Mouse (Mus musculus) bone marrow macrophage, adult 2 months (primary cell): Measurements from ENCODE around the gene Gm8906. TPM values are rescaled to one million over a fixed set of nuclear protein-coding genes. Genes with fewer than 3 reads are reported as not detected.
"Not testable (repeated sequence)": the region's sequence is repeated elsewhere in the genome, so short reads cannot be mapped to it uniquely, and the experiment has no call there.

Experiments used
- H3K27ac ChIP-seq: 2 replicates; pipeline ENCODE4 v1.5.1; 2012; ENCODE audit warnings: low read depth, low read length; ENCODE audit not compliant: insufficient read depth
- H3K4me1 ChIP-seq: 2 replicates; pipeline ENCODE4 v1.6.1; 2012; ENCODE audit warnings: low read length; ENCODE audit not compliant: control insufficient read depth, insufficient read depth
- H3K4me3 ChIP-seq: 2 replicates; pipeline ENCODE4 v1.5.1; 2012; ENCODE audit warnings: mild to moderate bottlenecking, low read length, moderate library complexity; ENCODE audit not compliant: insufficient read depth
- polyA plus RNA-seq: library from polyadenylated mRNA; stranded (reverse); fragments of >200 nt; gene quantifications from 2 replicates; pipeline ENCODE4 v1.2.4, GENCODE M21; 2012; ENCODE audit not compliant: missing spikeins, insufficient read depth, insufficient read length

The Gm8906 gene
- polyA plus RNA-seq = not detected in 2 replicates

DNA sequence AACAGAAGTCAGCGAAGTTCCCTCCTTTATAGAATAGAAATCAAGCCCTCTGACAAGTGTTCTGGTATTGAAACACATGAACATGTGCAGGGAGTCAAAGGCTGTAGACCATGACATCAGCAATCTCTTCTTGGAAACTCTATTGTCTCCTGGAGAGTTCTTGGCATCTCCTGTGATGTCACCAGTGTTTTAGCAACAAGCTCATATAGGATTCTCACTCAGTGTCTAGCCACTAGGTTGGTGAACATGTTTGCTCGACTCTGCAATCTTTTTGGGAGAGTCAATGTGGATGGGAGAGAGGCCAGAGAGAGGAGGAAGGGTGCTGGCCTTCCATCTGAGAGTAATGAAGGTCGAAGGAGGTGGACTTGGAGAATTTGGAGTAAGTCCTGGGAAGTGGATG is at the start of gene Gm8906:
TSS of gene Gm8906 (plus strand) at position 301 of the 400 bp plus-strand sequence.
- H3K4me1 ChIP-seq, H3K4me3 ChIP-seq, H3K27ac ChIP-seq: not testable (repeated sequence)

Other genes starting within 250 kb of the Gm8906 start
- not detected in 2 replicates for gene Gm8890, start 246.7 kb upstream of the Gm8906 start, polyA plus RNA-seq
- not detected in 2 replicates for gene Speer1, start 161.2 kb upstream of the Gm8906 start, polyA plus RNA-seq
- not detected in 2 replicates for gene Gm8897, start 86.3 kb upstream of the Gm8906 start, polyA plus RNA-seq
- not detected in 2 replicates for gene Gm6460, start 92.2 kb downstream of the Gm8906 start, polyA plus RNA-seq
- gene Gm8922, start 179.3 kb downstream of the Gm8906 start, polyA plus RNA-seq = not detected in 2 replicates